Mouse (Mus musculus): Measurements from ENCODE around the gene Gnl3. TPM values are rescaled to one million over a fixed set of nuclear protein-coding genes. Genes with fewer than 3 reads are reported as not detected.

Gnl3 gene
- polyA plus RNA-seq (2015; fragmentation: Nextera tagmentation; extraction: Ambion mirVana), result 125 and 128 TPM in 2 replicates

GRCm38 (mm10) chr14:31018860-31019291, at the start of gene Gnl3, which contains the start of gene Pbrm1:
Gene Gnl3 (minus strand): TSS chr14:31019152.
Gene Pbrm1 (plus strand): TSS chr14:31019138.
- Histone ChIP-seq H3K9me3 (no peaks in the 10 kb centered on the region), H3K4me3 (peak within 1 kb of the TSS; percentile 87), H3K4me1 (peaks cover 25% of the 10 kb centered on the region), H3K27me3 (no peaks in the 10 kb centered on the region), H3K4me2 (peak within 1 kb of the TSS; percentile 79), H3K36me3 (peaks cover 53% of the 10 kb centered on the region), H3K27ac (peak within 1 kb of the TSS; percentile 97), H3K9ac (peak within 1 kb of the TSS; percentile 95)
- peak; percentile 91 for ATAC-seq (ENCODE audit: insufficient number of reproducible peaks, insufficient read depth, low FRiP score, low TSS enrichment, low read depth)
- under 1% methylated on average over 50 of the region's 53 CpGs for whole genome bisulfite sequencing

- Histone ChIP-seq H3K4me1 (no peaks in the 10 kb centered on the region), H3K27ac (no peak overlapping the region), H3K9me3 (no peaks in the 10 kb centered on the region), H3K27me3 (no peaks in the 10 kb centered on the region), H3K4me2 (no peak overlapping the region), H3K9ac (no peak overlapping the region), H3K4me3 (no peak overlapping the region), H3K36me3 (peaks cover 80% of the 10 kb centered on the region)
- 71% methylated on average over 1 of the region's 1 CpGs for WGBS
- ATAC-seq (ENCODE audit: insufficient number of reproducible peaks, insufficient read depth, low FRiP score, low TSS enrichment, low read depth), result no peak
Measured at GRCm38 (mm10) chr14:31062277-31062676, 43.3 kb upstream of the Gnl3 start.

GRCm38 (mm10) chr14:31045817-31046216, 26.9 kb upstream of the Gnl3 start:
- Histone ChIP-seq H3K27me3 (no peaks in the 10 kb centered on the region), H3K4me2 (no peak overlapping the region), H3K4me3 (no peak overlapping the region), H3K36me3 (peaks cover 68% of the 10 kb centered on the region), H3K9ac (no peak overlapping the region), H3K4me1 (no peaks in the 10 kb centered on the region), H3K27ac (no peak overlapping the region), H3K9me3 (no peaks in the 10 kb centered on the region)
- ATAC-seq (ENCODE audit: insufficient number of reproducible peaks, insufficient read depth, low FRiP score, low TSS enrichment, low read depth), result no peak
- WGBS, result 98% methylated on average over 1 of the region's 1 CpGs

- Histone ChIP-seq H3K27me3 (no peaks in the 10 kb centered on the region), H3K4me1 (no peaks in the 10 kb centered on the region), H3K36me3 (peaks cover 66% of the 10 kb centered on the region), H3K9me3 (no peaks in the 10 kb centered on the region), H3K9ac (no peak overlapping the region), H3K4me2 (no peak overlapping the region), H3K4me3 (no peak overlapping the region), H3K27ac (no peak overlapping the region)
- WGBS, result 92% methylated on average over 5 of the region's 5 CpGs
- ATAC-seq (ENCODE audit: insufficient number of reproducible peaks, insufficient read depth, low FRiP score, low TSS enrichment, low read depth), result no peak
Measured at GRCm38 (mm10) chr14:31045296-31045695, 26.3 kb upstream of the Gnl3 start.

- Histone ChIP-seq H3K36me3 (peaks cover 77% of the 10 kb centered on the region), H3K4me1 (no peaks in the 10 kb centered on the region; the same call in 1 of the 2 replicates), H3K27ac (no peak overlapping the region), H3K9me3 (no peaks in the 10 kb centered on the region), H3K4me3 (no peak overlapping the region), H3K4me2 (no peak overlapping the region), H3K9ac (no peak overlapping the region), H3K27me3 (no peaks in the 10 kb centered on the region)
- 75% methylated on average over 3 of the region's 3 CpGs for WGBS
- no peak for ATAC-seq (ENCODE audit: insufficient number of reproducible peaks, insufficient read depth, low FRiP score, low TSS enrichment, low read depth)
Measured at GRCm38 (mm10) chr14:31025785-31026184, 6.8 kb upstream of the Gnl3 start.

GRCm38 (mm10) chr14:31022579-31022978, 3.6 kb upstream of the Gnl3 start:
- no peak overlapping the region for H3K4me2 ChIP-seq
- peaks cover 15% of the 10 kb centered on the region for H3K4me1 ChIP-seq
- H3K27me3 ChIP-seq, result no peaks in the 10 kb centered on the region
- 44% methylated on average over 1 of the region's 1 CpGs for WGBS
- H3K9me3 ChIP-seq, result no peaks in the 10 kb centered on the region
- ATAC-seq (ENCODE audit: insufficient number of reproducible peaks, insufficient read depth, low FRiP score, low TSS enrichment, low read depth), result no peak
- no peak overlapping the region for H3K9ac ChIP-seq
- peaks cover 50% of the 10 kb centered on the region for H3K36me3 ChIP-seq
- no peak overlapping the region for H3K27ac ChIP-seq
- no peak overlapping the region for H3K4me3 ChIP-seq

GRCm38 (mm10) chr14:31019331-31020205, 616 bp upstream of the Gnl3 start:
- H3K4me1 ChIP-seq, result peaks cover 25% of the 10 kb centered on the region
- peak overlapping the region; percentile 87 for H3K4me3 ChIP-seq
- peak overlapping the region; percentile 95 for H3K9ac ChIP-seq
- H3K4me2 ChIP-seq, result peak overlapping the region; percentile 65
- H3K27ac ChIP-seq, result peak overlapping the region; percentile 97
- no peaks in the 10 kb centered on the region for H3K27me3 ChIP-seq
- no peaks in the 10 kb centered on the region for H3K9me3 ChIP-seq
- 4% methylated on average over 50 of the region's 56 CpGs for WGBS
- peak; percentile 92 for ATAC-seq (ENCODE audit: insufficient number of reproducible peaks, insufficient read depth, low FRiP score, low TSS enrichment, low read depth)
- peaks cover 52% of the 10 kb centered on the region for H3K36me3 ChIP-seq

- H3K4me3 ChIP-seq, result peak overlapping the region; percentile 87
- 2% methylated on average over 2 of the region's 2 CpGs for WGBS
- peak overlapping the region; percentile 95 for H3K9ac ChIP-seq
- peaks cover 25% of the 10 kb centered on the region for H3K4me1 ChIP-seq
- peak overlapping the region; percentile 97; the same call in 1 of the 2 replicates for H3K27ac ChIP-seq
- no peaks in the 10 kb centered on the region for H3K27me3 ChIP-seq
- peaks cover 55% of the 10 kb centered on the region for H3K36me3 ChIP-seq
- no peak for ATAC-seq (ENCODE audit: insufficient number of reproducible peaks, insufficient read depth, low FRiP score, low TSS enrichment, low read depth)
- no peaks in the 10 kb centered on the region for H3K9me3 ChIP-seq
- peak overlapping the region; percentile 79 for H3K4me2 ChIP-seq
Measured at GRCm38 (mm10) chr14:31017854-31018253, 1.1 kb downstream of the Gnl3 start.

GRCm38 (mm10) chr14:31016063-31016462, 2.9 kb downstream of the Gnl3 start:
- Histone ChIP-seq H3K27ac (no peak overlapping the region), H3K4me2 (no peak overlapping the region), H3K36me3 (peaks cover 66% of the 10 kb centered on the region), H3K4me1 (peaks cover 25% of the 10 kb centered on the region), H3K27me3 (no peaks in the 10 kb centered on the region), H3K9me3 (no peaks in the 10 kb centered on the region), H3K4me3 (no peak overlapping the region), H3K9ac (peak overlapping the region; percentile 27; the same call in 1 of the 2 replicates)
- 78% methylated on average over 1 of the region's 1 CpGs for WGBS
- no peak for ATAC-seq (ENCODE audit: insufficient number of reproducible peaks, insufficient read depth, low FRiP score, low TSS enrichment, low read depth)

GRCm38 (mm10) chr14:31013928-31014327, 5.0 kb downstream of the Gnl3 start:
- Histone ChIP-seq H3K4me2 (no peak overlapping the region), H3K9me3 (no peaks in the 10 kb centered on the region), H3K27me3 (no peaks in the 10 kb centered on the region), H3K9ac (no peak overlapping the region), H3K36me3 (peaks cover 84% of the 10 kb centered on the region), H3K4me3 (no peak overlapping the region), H3K27ac (no peak overlapping the region), H3K4me1 (peaks cover 16% of the 10 kb centered on the region)
- WGBS, result 96% methylated on average over 2 of the region's 2 CpGs
- no peak for ATAC-seq (ENCODE audit: insufficient number of reproducible peaks, insufficient read depth, low FRiP score, low TSS enrichment, low read depth)

- WGBS, result 93% methylated on average over 3 of the region's 3 CpGs
- Histone ChIP-seq H3K4me1 (no peaks in the 10 kb centered on the region), H3K27me3 (no peaks in the 10 kb centered on the region), H3K9me3 (no peaks in the 10 kb centered on the region), H3K36me3 (peaks cover 95% of the 10 kb centered on the region), H3K27ac (no peak overlapping the region), H3K9ac (no peak overlapping the region), H3K4me3 (no peak overlapping the region), H3K4me2 (no peak overlapping the region)
- ATAC-seq (ENCODE audit: insufficient number of reproducible peaks, insufficient read depth, low FRiP score, low TSS enrichment, low read depth), result no peak
Measured at GRCm38 (mm10) chr14:31011588-31011987, 7.4 kb downstream of the Gnl3 start.

- no peak overlapping the region for H3K4me2 ChIP-seq
- H3K4me3 ChIP-seq, result no peak overlapping the region
- H3K9ac ChIP-seq, result no peak overlapping the region
- 85% methylated on average over 5 of the region's 5 CpGs for WGBS
- H3K36me3 ChIP-seq, result peaks cover 53% of the 10 kb centered on the region
- no peak overlapping the region for H3K27ac ChIP-seq
- no peak for ATAC-seq (ENCODE audit: insufficient number of reproducible peaks, insufficient read depth, low FRiP score, low TSS enrichment, low read depth)
- H3K9me3 ChIP-seq, result no peaks in the 10 kb centered on the region
- H3K27me3 ChIP-seq, result no peaks in the 10 kb centered on the region
- peaks cover 9% of the 10 kb centered on the region for H3K4me1 ChIP-seq
Measured at GRCm38 (mm10) chr14:31006779-31007178, 12.2 kb downstream of the Gnl3 start.

Data from embryonic facial prominence, embryonic 13.5 days (tissue).